Mouse (Mus musculus) 3134 (cell line): ENCODE measurements around the gene Uri1.

ENCODE experiments used
- DNase-seq: peaks from one replicate; pipeline ENCODE4 v3.0.0-alpha.2; 2011; ENCODE audit warnings: low spot score; ENCODE audit not compliant: insufficient read length; ENCODE audit errors: extremely low read depth

Gene Uri1

DNA sequence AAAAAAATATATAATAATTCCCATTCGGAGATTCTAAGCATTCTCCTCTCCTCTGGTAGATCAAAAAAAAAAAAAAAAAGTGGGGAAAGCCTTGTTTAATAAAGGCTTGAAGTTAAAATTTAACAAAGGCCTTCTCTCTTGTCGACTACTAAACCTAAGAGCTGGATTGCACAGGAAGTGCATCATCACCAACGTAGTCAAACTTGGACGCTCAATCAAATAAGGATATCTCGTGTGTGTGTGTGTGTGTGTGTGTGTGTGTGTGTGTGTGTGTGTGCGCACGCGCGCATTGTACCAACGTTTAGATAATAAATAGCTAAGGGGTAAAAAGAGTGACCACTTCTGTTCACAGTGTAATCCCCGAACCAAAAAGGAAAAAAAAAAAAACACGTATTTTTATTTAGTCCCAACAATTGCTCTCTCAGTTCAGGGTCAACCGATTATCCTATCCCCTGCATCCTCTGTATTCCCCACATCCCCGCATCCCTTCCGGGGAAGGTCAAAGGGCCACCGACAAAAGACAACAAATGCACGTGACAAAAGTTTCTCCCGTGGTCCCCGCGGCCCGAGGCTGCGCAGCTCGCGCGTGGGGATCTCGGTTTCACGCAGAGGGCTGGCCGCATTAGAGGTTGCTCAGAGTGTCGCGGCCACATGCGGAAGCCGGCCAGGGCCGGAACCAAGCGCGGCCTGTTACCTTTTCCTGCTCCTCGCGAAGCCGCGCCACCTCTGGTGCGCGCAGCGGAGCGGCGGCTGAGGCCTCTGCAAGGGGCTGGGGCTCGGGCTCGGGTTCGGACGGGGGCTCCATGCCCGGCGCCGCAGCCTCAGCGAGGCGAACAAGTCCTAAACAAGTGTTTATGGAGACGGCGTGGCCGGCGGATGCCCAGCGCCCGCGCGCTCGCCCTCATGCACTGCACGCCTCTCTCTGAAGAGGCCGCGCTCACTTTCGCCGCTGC lies 4.7 kb downstream of the Uri1 start:
- DNase-seq, result peak; percentile 86

DNA sequence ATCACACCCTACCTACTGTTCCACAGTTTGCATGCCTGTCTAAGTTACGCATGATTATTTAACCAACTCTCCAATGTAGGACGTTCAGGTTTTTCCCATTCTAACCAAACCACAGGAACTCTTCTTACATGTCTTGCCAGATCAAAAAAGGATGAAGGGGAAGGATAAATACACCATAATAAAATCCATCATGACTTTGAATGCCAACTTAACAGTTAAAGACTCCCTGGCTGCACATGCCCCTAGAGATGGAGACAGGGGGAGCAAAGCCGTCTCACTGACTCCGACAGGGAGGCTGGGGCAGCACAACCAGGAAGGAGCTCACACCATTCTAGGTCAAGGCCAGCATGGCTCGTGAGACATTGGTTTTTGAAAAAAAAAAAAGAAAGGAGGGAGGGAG lies 8.0 kb downstream of the Uri1 start:
- no peak for DNase-seq

DNA sequence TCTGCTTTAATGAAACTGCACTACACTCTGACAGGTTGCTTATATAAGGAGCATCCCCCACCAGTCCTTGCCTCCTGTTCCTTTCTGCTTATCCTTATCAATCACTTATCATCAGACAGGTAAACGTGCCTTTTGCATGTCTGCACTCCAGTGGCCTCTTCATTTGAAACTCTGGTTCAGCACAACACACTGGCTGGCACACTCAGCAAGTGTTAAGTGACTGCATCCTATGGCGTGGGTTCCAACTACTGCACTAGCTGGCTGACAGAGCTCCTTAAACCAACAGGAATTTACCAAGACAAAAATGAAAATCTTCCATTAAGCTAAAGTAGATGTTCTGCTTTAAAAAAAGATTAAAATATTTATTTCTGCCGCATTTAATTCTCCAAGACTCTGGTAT lies 9.4 kb downstream of the Uri1 start:
- DNase-seq, result no peak

DNA sequence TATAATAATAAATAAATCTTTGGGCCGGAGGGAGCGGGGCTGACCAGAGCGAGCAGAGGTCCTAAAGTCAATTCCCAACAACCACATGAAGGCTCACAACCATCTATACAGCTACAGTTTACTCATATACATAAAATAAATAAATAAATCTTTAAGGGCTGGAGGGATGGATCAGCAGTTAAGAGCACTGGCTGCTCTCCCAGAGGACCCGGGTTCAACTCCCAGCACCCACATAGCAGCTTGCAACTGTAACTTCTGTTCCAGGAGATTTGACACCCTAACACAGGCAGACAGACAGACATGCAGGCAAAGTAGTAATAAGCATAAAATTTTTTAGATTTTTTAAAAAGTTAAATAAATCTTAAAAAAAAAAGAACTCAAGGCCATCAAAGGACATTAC lies 10.5 kb downstream of the Uri1 start:
- DNase-seq, result no peak

DNA sequence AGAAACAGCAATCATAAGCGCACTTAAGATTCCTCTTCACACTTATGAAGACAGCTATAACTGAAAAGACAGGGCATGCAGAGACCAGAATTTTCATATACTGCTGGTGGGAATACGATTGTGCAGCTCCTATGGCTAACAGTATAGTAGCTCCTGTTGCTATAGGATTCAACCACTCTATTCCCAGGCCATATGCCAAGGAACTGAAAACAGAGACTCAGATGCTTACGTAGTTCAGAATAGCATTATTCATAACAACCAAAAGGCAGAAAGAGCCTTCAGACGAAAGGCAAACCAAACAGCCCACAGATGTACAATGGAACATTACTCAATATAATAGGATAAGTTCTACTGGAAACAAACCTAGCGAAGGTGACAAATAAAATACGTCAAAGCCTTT lies 15.0 kb downstream of the Uri1 start:
- no peak for DNase-seq

DNA sequence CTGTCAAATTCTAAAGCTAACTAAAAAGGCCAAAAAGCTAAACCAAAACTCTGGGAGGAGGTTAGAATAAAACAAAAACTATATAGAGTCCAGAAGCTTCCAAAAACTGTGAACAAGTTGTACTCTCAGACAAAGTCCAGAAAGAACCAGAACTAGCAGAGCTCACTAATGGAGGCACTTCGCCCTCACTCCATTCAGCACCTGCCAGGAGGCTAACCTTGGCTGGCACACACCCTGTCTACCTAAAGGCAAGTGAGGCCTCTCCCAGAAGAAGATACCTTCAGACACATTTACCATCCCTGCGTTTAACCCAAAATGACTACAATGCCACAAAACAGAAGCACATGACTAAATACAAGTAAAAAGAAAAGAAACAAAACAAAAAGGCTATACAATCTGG lies 20.9 kb downstream of the Uri1 start:
- no peak for DNase-seq

DNA sequence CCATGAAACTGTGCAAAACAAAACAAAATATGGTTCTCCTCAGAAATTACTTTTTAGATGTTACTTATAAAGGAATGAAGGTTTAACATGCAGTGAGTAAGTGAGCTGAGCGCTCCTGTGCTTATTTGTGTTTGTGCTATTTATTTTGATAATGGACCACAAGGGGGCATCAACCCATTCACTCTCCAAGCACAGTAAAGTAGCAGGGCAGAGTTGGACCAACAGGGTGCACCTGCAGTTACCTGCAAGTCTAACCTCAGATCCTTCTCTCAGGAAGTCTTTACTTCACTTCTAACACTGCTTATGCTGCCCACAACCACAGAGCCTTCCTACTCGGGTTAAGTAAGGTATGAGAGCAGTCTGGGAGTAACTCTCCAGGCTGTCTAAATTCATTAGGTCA lies 23.7 kb downstream of the Uri1 start:
- no peak for DNase-seq

DNA sequence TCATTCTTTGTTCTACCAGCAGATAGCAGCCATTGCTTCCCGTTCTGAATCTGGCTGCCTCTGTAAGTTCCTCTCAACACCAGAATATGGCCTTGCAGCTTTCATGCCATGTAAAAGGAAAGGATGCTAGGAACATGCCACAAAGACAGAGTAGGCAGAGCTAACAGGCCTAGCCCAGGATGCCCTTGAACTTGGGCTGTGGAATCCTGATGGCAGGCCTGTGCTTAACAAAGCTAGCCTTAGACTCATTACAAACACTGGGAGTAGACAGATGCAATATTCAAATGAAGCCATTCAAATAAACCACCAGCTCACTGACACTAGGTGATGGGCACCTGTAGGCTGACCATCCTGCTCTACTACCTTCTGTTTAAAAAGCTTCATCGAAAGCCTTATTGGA lies 30.5 kb downstream of the Uri1 start:
- no peak for DNase-seq

DNA sequence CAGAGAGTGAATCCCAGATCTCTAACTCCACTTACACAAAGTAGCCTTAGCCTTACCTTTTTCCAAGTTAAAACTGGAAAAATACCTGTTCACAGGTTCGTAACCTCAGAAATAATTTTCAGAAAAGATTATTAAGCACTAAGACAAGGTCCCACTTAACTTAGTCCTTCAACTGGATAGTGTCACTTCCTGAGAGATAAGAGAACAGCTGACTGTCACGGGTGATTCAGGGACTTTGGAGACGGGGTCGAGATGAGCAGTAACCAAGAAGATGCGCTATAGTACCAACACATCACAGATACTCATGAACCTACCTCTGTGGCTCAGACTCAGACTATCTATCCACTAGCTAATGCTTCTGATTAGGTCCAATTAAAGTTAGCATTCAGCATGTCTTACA lies 38.5 kb downstream of the Uri1 start:
- DNase-seq, result no peak

DNA sequence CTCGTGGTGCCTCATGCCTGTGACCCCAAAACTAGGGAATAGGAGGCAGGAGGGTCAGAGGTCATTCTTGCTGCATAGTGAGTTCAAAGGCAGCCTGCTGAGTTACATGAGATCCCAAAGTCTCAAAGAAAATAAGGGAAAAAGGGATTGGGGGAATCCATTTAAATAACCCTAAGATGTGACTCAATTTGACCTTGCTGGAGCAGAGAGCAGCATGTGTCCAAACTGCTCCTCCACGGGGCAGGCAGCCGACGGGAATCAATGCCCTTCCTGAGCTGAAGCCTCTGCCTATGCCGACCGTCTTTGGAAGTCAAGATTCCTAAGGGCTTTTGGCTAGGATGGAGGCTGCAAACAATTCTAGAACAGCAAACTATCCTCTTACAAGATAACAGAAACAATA lies 39.9 kb downstream of the Uri1 start:
- no peak for DNase-seq

DNA sequence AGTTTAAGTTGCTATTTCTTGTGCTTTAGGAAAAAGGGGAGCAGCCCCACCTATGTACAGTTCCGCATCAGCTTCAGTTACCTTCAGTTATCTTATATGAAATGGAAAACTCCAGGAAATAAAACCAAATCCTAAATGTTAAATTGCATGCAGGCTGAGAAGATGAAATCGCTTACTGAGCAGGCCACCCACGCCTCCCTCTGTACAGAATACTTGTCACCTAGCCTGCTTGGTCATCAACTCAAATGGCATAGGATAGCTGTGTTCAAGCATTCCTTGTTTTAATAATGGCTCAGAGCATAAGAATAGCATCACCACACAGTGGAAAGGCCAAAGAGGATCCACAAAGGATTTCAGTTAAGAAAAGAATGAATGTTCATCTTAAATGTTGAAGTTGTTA lies 43.6 kb downstream of the Uri1 start:
- no peak for DNase-seq

DNA sequence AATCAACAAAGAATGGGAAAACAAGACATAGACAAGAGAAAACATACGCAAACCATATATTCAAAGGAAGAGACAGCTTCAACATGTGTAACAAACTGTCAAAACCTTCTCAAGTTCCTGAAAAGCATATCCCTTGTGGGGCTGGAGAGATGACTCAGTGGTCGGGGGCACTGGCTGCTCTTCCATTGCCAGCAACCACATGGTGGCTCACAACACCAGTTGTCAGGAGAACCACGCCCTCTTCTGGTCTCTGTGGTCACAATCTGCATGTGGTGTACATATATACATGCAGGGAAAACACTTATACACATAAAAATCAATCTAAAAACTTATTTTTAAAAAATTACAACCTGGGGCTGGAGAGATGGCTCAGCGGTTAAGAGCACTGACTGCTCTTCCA lies 44.9 kb downstream of the Uri1 start:
- peak; percentile 29 for DNase-seq

DNA sequence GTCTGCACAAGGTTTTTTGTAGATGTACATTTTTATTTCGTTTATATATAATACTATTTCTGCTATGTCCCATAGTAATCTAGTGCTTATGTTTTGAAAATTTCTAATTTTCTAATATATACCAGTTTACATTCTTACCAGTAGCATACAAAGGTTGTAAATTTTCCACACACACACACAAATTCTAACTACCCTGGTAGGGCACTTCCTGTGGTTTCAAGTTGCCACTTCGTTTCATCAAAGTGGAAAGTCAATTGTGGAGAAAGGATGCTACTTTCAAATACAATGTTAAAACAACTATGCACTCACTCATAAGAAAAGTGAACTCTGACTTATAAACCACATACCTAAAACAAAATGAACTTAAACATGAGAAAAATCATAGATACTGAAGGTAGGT lies 45.7 kb downstream of the Uri1 start:
- no peak for DNase-seq

DNA sequence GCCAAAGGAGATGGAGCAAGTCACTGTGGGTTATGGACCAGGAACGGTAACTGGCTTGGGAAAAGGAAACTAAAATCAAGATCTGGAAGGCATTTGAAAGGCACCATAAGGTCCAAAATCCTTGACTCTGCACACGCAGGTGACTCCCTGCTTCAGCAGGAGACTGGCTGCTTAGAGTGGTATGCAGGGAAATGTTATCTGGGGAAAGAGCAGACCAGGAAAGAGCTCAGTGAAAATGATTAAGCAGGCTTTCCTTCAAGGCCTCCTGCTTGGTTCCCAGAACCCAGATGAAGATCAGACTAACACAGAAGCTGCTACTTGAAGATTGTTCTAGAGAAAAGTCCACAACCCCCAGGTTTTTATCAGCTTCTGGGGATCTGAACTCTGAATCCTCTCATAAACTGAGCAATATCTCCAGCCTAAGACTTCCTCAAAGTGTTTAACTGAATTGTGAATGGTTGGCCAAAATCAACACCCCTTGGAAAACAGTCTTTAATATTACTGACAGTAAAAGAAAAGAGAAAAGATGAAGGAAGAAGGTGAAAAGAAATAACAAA lies 50.3 kb downstream of the Uri1 start:
- no peak for DNase-seq

DNA sequence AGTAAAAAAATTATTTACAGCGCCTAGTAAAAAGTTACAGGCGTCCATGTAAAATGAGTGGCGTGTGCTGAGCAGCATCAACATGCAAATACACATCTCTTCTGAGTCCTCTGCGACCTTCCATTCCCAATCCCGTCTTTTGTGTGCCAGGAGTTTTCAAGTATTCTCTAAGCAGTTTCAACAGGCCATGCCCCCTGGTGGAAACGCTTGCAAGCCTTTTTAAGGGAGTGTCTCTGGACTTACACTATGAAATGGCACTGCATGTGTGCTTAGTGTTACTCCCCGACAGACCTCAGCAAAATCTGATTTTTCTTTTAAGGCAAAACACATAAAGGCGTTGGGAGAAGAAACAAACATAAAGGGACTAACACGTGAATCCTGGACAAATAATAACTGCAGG lies 50.8 kb downstream of the Uri1 start:
- DNase-seq, result no peak

DNA sequence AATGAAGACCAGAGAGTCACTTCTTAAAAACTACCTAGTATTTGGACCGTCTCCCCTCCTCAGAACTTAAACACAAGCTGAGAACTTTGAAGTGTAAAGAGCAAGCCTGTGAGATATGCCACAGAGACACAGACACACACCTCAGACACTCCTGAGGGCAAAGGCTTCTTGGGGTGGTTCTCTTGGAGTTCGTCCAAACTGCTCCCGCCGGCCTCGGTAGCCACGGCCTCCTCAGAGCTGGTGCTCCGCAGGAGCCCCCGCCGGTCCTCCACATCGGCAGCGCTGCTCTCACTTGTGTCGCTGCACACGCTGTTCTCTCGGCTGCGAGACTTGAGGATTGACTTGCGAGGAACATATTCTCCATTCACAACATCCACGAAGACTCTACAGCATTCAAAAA lies 61.0 kb downstream of the Uri1 start:
- no peak for DNase-seq

DNA sequence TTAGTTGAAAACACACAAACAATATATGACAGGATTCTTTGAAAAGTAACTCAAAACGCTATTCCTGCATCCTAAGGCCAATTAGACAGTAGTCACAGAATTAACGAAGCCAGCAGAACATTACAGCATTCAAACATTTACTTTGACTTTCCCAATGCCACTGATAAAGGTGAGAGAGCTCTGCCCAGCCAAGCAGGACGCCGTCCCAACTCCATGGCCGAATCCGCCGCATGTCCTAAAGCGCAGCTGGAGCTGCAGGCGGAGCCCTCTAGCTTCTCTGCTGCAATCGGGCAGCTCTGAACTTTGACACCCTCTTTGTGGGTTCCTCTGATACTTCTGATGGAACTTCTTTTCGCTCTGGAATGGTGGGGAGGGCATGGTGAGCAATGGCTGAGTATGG lies 62.1 kb downstream of the Uri1 start:
- DNase-seq, result no peak

DNA sequence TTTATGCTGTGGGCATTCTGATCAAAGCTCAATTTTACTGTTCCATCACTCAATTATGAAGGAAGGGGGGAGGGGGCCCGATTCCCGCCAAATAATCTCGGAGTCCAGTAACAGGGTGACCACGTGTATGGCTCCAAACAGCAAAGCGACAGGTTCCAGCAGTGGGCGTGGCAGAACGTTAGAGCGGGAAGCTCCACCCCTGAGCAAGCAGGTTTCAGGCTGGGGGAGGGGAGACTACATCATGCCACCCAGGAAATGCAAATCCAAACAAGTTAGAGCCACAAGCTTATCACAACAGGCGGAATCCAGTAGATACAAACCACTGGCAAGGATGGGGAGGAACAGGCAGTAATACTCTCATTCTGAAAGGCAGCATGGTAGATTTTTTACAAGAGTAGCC lies 71.5 kb downstream of the Uri1 start:
- no peak for DNase-seq

DNA sequence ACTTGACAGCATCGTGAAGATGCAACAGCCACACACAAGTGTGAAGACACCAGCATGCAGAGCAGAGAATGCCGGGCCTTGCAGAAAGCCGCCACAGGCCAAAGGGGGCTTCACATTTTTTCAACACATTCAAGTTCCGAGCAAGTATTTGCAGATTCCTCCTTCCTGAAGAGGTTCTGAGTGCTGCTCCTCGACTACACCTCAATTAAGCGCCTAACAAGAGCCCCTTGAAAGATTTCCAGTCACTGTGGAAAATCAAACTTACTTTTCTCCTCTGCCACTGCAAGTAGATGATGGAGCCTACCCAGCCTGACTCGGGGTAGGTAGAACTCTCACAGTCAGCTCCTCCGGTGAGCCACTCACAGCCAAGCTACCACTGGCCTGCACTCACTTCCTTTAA lies 86.9 kb downstream of the Uri1 start:
- no peak for DNase-seq

DNA sequence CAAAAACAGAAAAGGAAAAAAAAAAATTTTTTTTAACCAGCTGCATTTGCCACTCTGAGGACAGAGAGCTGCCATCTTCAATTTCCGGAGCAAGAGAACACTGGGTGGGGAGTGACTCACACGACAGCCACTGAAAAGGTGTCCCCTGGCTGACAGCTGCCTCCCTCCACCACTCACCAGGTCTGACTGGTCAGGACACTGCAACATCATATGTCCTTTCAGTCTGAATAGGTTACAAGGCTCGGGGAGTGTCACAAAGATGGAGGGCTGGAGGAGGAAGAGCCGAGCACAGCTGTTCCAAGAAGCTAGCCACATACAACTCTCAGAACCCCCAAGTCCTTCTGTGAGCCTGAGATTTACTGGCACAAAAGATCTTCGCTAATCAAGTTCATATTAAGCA lies 87.6 kb downstream of the Uri1 start:
- no peak for DNase-seq

DNA sequence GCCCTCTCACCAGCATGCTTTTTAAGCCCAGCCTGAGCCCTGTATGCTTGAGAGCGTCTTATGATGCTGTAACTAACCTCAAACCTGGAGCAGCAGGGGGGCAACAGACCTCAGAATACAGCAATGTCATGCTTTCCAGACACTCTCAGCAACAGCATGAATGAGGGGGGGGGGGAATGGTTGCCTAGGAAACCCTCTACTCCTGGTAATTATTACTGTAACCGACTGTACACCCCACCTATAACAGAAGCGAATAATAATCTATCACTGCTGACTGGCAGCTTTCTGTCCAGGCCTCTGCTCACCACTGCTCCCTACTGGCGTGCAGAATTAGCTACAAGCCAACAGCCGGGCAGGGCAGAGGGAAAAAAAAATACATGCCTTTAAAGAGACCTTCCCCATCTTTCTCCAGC lies 88.6 kb downstream of the Uri1 start:
- no peak for DNase-seq

DNA sequence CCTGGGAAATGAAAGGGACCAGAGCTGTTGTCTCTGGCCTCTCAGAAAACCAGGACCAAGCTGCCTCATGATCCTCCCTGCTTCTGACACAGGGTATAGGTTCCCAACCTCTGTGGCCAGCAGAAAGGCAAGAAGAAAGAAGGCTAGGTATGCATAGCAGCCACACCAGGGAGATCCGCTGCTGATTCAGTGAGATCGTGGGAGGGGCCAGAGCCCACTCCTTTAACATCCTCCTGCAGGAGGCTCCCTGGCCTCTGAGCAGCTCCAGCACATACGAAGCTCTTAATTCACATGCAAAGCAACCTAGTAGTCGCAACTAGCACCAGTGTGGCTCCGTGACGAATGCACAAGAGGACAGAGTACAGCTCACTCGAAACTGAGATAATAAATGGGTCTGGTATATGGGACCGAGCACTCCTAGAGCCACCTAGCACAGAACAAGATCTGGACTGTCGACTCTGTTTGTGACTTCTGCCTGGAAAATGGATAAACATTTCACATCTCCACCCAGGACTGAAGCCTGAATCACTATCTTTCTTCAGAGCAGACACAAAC lies 89.5 kb downstream of the Uri1 start:
- no peak for DNase-seq
